7 mouse cellular contexts compared by ENCODE assay signal in genomic region chr19:10881426-10882154, GRCm38 (mm10). TPM values are rescaled to one million over a fixed set of nuclear protein-coding genes. Genes with fewer than 3 reads are reported as not detected.
DNase-seq lines count a peak whose midpoint lies in the region; ATAC-seq and TF ChIP-seq lines count a peak whose summit lies in the region.

Gene Tmem109, minus strand, starts transcription at chr19:10882001.

- peak within 1 kb of the TSS; percentile 64 for H3K4me3 ChIP-seq in embryonic facial prominence, embryonic 12.5 days
- H3K4me3 ChIP-seq in kidney, adult 2 months (ENCODE audit: insufficient read depth, low read depth, low read length), result peak within 1 kb of the TSS; percentile 71
- peak within 1 kb of the TSS; percentile 62 for H3K4me3 ChIP-seq in limb, embryonic 12.5 days (replicated peaks)
- H3K4me3 ChIP-seq in midbrain, embryonic 15.5 days, result peak within 1 kb of the TSS; percentile 48
- H3K4me3 ChIP-seq in spleen, adult 2 months (ENCODE audit: extremely low read depth, insufficient read depth, insufficient read length), result peak within 1 kb of the TSS; percentile 74

- H3K27me3 ChIP-seq in embryonic facial prominence, embryonic 12.5 days, result no peaks in the 10 kb centered on the region
- H3K27me3 ChIP-seq in kidney, adult 2 months (replicated peaks; ENCODE audit: control insufficient read depth, insufficient read depth, low read length), result no peaks in the 10 kb centered on the region
- H3K27me3 ChIP-seq in limb, embryonic 12.5 days, result no peaks in the 10 kb centered on the region
- H3K27me3 ChIP-seq in midbrain, embryonic 15.5 days (replicated peaks), result no peaks in the 10 kb centered on the region
- no peaks in the 10 kb centered on the region for H3K27me3 ChIP-seq in spleen, adult 2 months (ENCODE audit: control insufficient read depth, insufficient read depth, low read length)

- H3K27ac ChIP-seq in embryonic facial prominence, embryonic 12.5 days, result peak within 1 kb of the TSS; percentile 96
- H3K27ac ChIP-seq in kidney, adult 2 months (ENCODE audit: insufficient read depth, low read depth, low read length), result peak within 1 kb of the TSS; percentile 80
- H3K27ac ChIP-seq in limb, embryonic 12.5 days, result peak within 1 kb of the TSS; percentile 97
- H3K27ac ChIP-seq in midbrain, embryonic 15.5 days, result peak within 1 kb of the TSS; percentile 99
- peak within 1 kb of the TSS; percentile 78 for H3K27ac ChIP-seq in spleen, adult 2 months (ENCODE audit: insufficient read depth, low read length)

- H3K36me3 ChIP-seq in embryonic facial prominence, embryonic 12.5 days, result peaks cover 10% of the 10 kb centered on the region; the same call in 1 of the 2 replicates
- H3K36me3 ChIP-seq in kidney, adult 2 months (ENCODE audit: control insufficient read depth, insufficient read depth, low read length), result no peaks in the 10 kb centered on the region
- H3K36me3 ChIP-seq in limb, embryonic 12.5 days, result peaks cover 9% of the 10 kb centered on the region
- H3K36me3 ChIP-seq in midbrain, embryonic 15.5 days (replicated peaks), result no peaks in the 10 kb centered on the region
- no peaks in the 10 kb centered on the region for H3K36me3 ChIP-seq in spleen, adult 2 months (ENCODE audit: control insufficient read depth, insufficient read depth, low read length)

- no peak for TF ChIP-seq POLR2A in kidney, adult 2 months (IDR thresholded peaks at IDR 0.05; ENCODE audit: low read depth, low read length)
- no peak; the same call in 1 of the 2 replicates for TF ChIP-seq POLR2A in spleen, adult 2 months (IDR thresholded peaks at IDR 0.05; ENCODE audit: low read depth, low read length)

- peak; percentile 36; the same call in 1 of the 2 replicates for TF ChIP-seq CTCF in kidney, adult 2 months (conservative IDR thresholded peaks at IDR 0.05; ENCODE audit: insufficient read depth, insufficient read length, low read depth, low read length)
- TF ChIP-seq CTCF in spleen, adult 2 months (IDR thresholded peaks at IDR 0.05; ENCODE audit: extremely low read depth, insufficient read depth, insufficient read length, insufficient replicate concordance), result no peak

- ATAC-seq in embryonic facial prominence, embryonic 12.5 days (ENCODE audit: insufficient number of reproducible peaks, insufficient read depth, low FRiP score, low TSS enrichment), result peak; percentile 86
- ATAC-seq in limb, embryonic 12.5 days (ENCODE audit: insufficient number of reproducible peaks, insufficient read depth, low FRiP score, low TSS enrichment, low read depth), result peak; percentile 90
- peak; percentile 96 for ATAC-seq in midbrain, embryonic 15.5 days (replicated peaks)

- no peaks in the 10 kb centered on the region for H3K9me3 ChIP-seq in embryonic facial prominence, embryonic 12.5 days
- H3K9me3 ChIP-seq in limb, embryonic 12.5 days, result peaks cover 5% of the 10 kb centered on the region; the same call in 1 of the 2 replicates
- no peaks in the 10 kb centered on the region for H3K9me3 ChIP-seq in midbrain, embryonic 15.5 days

- under 1% methylated on average over 49 of the region's 49 CpGs for WGBS in embryonic facial prominence, embryonic 12.5 days
- WGBS in kidney, adult 2 months, result under 1% methylated on average over 49 of the region's 49 CpGs
- under 1% methylated on average over 49 of the region's 49 CpGs for WGBS in limb, embryonic 12.5 days
- under 1% methylated on average over 49 of the region's 49 CpGs for WGBS in midbrain, embryonic 15.5 days
- under 1% methylated on average over 49 of the region's 49 CpGs for WGBS in spleen, adult 2 months

- peaks cover 20% of the 10 kb centered on the region for H3K4me1 ChIP-seq in embryonic facial prominence, embryonic 12.5 days
- H3K4me1 ChIP-seq in kidney, adult 2 months (ENCODE audit: control insufficient read depth, insufficient read depth, low read length), result no peaks in the 10 kb centered on the region; the same call in 1 of the 2 replicates
- peaks cover 16% of the 10 kb centered on the region for H3K4me1 ChIP-seq in limb, embryonic 12.5 days (replicated peaks)
- H3K4me1 ChIP-seq in midbrain, embryonic 15.5 days, result peaks cover 27% of the 10 kb centered on the region
- peaks cover 6% of the 10 kb centered on the region; the same call in 1 of the 2 replicates for H3K4me1 ChIP-seq in spleen, adult 2 months (ENCODE audit: control insufficient read depth, insufficient read depth, insufficient read length)

- DNase-seq in adrenal gland, postnatal 25 days, result peak; percentile 94
- peak; percentile 95 to 96 for DNase-seq in heart, adult 18-20 months
- DNase-seq in kidney, adult 2 months, result peak; percentile 96
- DNase-seq in spleen, adult 2 months (ENCODE audit: low read depth in 1 of 2, low spot score in 2 of 2), result peak; percentile 78 to 87

- H3K4me2 ChIP-seq in embryonic facial prominence, embryonic 12.5 days (replicated peaks), result peak within 1 kb of the TSS; percentile 93
- peak within 1 kb of the TSS; percentile 95 for H3K4me2 ChIP-seq in limb, embryonic 12.5 days
- peak within 1 kb of the TSS; percentile 94 for H3K4me2 ChIP-seq in midbrain, embryonic 15.5 days

- H3K9ac ChIP-seq in embryonic facial prominence, embryonic 12.5 days, result peak within 1 kb of the TSS; percentile 67
- peak within 1 kb of the TSS; percentile 66 for H3K9ac ChIP-seq in limb, embryonic 12.5 days (replicated peaks)
- peak within 1 kb of the TSS; percentile 78 for H3K9ac ChIP-seq in midbrain, embryonic 15.5 days

RNA-seq across cellular contexts. Expression of gene Tmem109, which starts in this region (rescaled TPM):
- 143 and 161 TPM in 2 replicates for total RNA-seq in adrenal gland, postnatal 25 days (2021)
- 73.2 and 75.8 TPM in 2 replicates for polyA plus RNA-seq in embryonic facial prominence, embryonic 12.5 days (2016; fragmentation: Nextera tagmentation; extraction: Ambion mirVana)
- 100 to 1,000 TPM; 104 to 113 TPM for total RNA-seq in heart, adult 18-20 months (2021)
- 101 and 124 TPM in 2 replicates for polyA plus RNA-seq in kidney, adult 2 months (2012; rRNA removed)
- 68.7 and 73.7 TPM in 2 replicates for polyA plus RNA-seq in limb, embryonic 12.5 days (2016; fragmentation: Nextera tagmentation; extraction: Ambion mirVana)
- 46.2 and 48.4 TPM in 2 replicates for polyA plus RNA-seq in midbrain, embryonic 15.5 days (2015; fragmentation: Nextera tagmentation; extraction: Ambion mirVana)
- 45.8 and 47.9 TPM in 2 replicates for polyA plus RNA-seq in spleen, adult 2 months (2012; rRNA removed)

Comparison
In these comparisons a context has a peak if more than half of its experiments do, and no peak if none do; other contexts are left out.
1. Peak in every context shown above with its lines: DNase-seq, ATAC-seq, H3K4me3 ChIP-seq and H3K27ac ChIP-seq.